Mouse (Mus musculus): ENCODE measurements at regions not wholly inside any gene's neighbourhood (a gene's known extent, or its start where the extent isn't known, plus 50 kb on each side); places are given as distances from the start of the nearest gene placed in this dataset.

GRCm38 (mm10) chr13:101427426-101428221 lies 340.4 kb downstream of the Pik3r1 start:
- whole genome bisulfite sequencing (ENCODE audit: insufficient replicate concordance): 79% methylated on average over 12 of the region's 12 CpGs
- H3K27me3 ChIP-seq (ENCODE audit: control insufficient read depth, insufficient read depth, low read length): no peaks in the 10 kb centered on the region
- no peak for ATAC-seq (replicated peaks; ENCODE audit: insufficient number of reproducible peaks, low FRiP score, low TSS enrichment)
- H3K9ac ChIP-seq (ENCODE audit: low read depth, low read length): no peak overlapping the region
- no peak overlapping the region for H3K27ac ChIP-seq (ENCODE audit: low read depth, low read length)
- H3K36me3 ChIP-seq (ENCODE audit: control insufficient read depth, insufficient read depth, low read length): no peaks in the 10 kb centered on the region
- no peak overlapping the region for H3K4me2 ChIP-seq
- no peaks in the 10 kb centered on the region for H3K9me3 ChIP-seq (replicated peaks; ENCODE audit: control insufficient read depth, low read length)
- no peaks in the 10 kb centered on the region for H3K4me1 ChIP-seq (ENCODE audit: control insufficient read depth, insufficient read depth, low read length)
- H3K4me3 ChIP-seq (ENCODE audit: low read depth, low read length): no peak overlapping the region

DNA sequence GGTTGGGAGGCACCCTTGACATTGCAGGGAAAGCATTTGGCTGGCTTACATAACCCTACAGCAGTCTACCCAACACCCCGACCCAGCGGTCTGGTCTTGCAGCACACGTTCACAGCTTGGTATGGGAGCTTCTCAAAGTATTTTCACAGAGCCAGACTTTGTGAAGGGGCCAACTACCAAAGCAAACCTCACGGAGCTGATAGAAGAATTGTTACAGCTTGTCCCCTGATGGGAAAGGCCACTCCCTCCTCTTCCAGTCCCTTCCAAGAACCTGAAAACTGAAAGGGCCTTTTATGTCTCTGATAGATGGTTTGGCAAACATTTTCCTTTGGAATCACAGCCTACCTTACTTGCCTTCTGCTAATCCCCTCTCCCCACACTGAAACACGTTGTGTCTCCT lies 341.6 kb downstream of the Pik3r1 start:
- Histone ChIP-seq H3K9me3 (replicated peaks; ENCODE audit: control insufficient read depth, low read length) (no peaks in the 10 kb centered on the region), H3K36me3 (ENCODE audit: control insufficient read depth, insufficient read depth, low read length) (no peaks in the 10 kb centered on the region), H3K9ac (ENCODE audit: low read depth, low read length) (no peak overlapping the region), H3K4me3 (ENCODE audit: low read depth, low read length) (no peak overlapping the region), H3K27me3 (ENCODE audit: control insufficient read depth, insufficient read depth, low read length) (no peaks in the 10 kb centered on the region), H3K4me1 (ENCODE audit: control insufficient read depth, insufficient read depth, low read length) (no peaks in the 10 kb centered on the region), H3K27ac (ENCODE audit: low read depth, low read length) (no peak overlapping the region), H3K4me2 (no peak overlapping the region)
- ATAC-seq (replicated peaks; ENCODE audit: insufficient number of reproducible peaks, low FRiP score, low TSS enrichment): no peak
- 55% methylated on average over 5 of the region's 5 CpGs for WGBS (ENCODE audit: insufficient replicate concordance)

GRCm38 (mm10) chr13:101422082-101422481 lies 345.9 kb downstream of the Pik3r1 start:
- Histone ChIP-seq H3K4me3 (ENCODE audit: low read depth, low read length) (no peak overlapping the region), H3K4me2 (no peak overlapping the region), H3K4me1 (ENCODE audit: control insufficient read depth, insufficient read depth, low read length) (peaks cover 3% of the 10 kb centered on the region), H3K27ac (ENCODE audit: low read depth, low read length) (no peak overlapping the region), H3K9me3 (replicated peaks; ENCODE audit: control insufficient read depth, low read length) (no peaks in the 10 kb centered on the region), H3K9ac (ENCODE audit: low read depth, low read length) (no peak overlapping the region), H3K36me3 (ENCODE audit: control insufficient read depth, insufficient read depth, low read length) (no peaks in the 10 kb centered on the region), H3K27me3 (ENCODE audit: control insufficient read depth, insufficient read depth, low read length) (no peaks in the 10 kb centered on the region)
- 23% methylated on average over 3 of the region's 3 CpGs for WGBS (ENCODE audit: insufficient replicate concordance)
- no peak for ATAC-seq (replicated peaks; ENCODE audit: insufficient number of reproducible peaks, low FRiP score, low TSS enrichment)

DNA sequence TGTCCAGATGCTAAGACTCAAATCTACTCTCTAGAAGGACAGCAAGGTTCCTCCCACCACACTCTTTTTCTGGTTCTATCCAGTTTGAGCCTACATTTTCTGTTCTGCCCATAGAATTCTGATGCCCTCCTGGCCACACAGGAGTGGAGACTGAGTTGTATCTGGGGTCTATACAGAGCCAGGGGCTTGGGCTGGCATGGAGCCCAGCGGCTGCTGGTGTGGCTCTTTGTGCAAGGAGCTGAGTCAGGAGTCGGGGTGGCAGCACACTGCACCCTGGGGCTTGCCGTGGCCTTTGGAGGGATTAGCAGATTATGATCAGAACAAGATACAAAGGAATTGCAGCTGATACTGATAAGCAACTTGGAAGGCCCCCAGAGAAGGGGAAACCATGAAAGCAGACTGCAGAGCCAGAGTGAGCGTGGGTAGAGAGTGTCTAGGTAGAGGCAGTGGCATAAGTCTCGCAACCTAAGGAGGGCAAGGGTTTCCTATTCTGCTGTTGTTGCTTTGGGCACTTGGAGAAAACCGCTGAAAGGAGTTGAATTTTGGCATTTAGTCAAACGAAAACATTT lies 348.5 kb downstream of the Pik3r1 start:
- H3K4me1 ChIP-seq (ENCODE audit: control insufficient read depth, insufficient read depth, low read length): peaks cover 3% of the 10 kb centered on the region
- no peak overlapping the region for H3K4me2 ChIP-seq
- no peaks in the 10 kb centered on the region for H3K27me3 ChIP-seq (ENCODE audit: control insufficient read depth, insufficient read depth, low read length)
- H3K27ac ChIP-seq (ENCODE audit: low read depth, low read length): no peak overlapping the region
- H3K9me3 ChIP-seq (replicated peaks; ENCODE audit: control insufficient read depth, low read length): no peaks in the 10 kb centered on the region
- ATAC-seq (replicated peaks; ENCODE audit: insufficient number of reproducible peaks, low FRiP score, low TSS enrichment): no peak
- WGBS (ENCODE audit: insufficient replicate concordance): 76% methylated on average over 7 of the region's 7 CpGs
- no peaks in the 10 kb centered on the region for H3K36me3 ChIP-seq (ENCODE audit: control insufficient read depth, insufficient read depth, low read length)
- H3K4me3 ChIP-seq (ENCODE audit: low read depth, low read length): no peak overlapping the region
- H3K9ac ChIP-seq (ENCODE audit: low read depth, low read length): no peak overlapping the region

DNA sequence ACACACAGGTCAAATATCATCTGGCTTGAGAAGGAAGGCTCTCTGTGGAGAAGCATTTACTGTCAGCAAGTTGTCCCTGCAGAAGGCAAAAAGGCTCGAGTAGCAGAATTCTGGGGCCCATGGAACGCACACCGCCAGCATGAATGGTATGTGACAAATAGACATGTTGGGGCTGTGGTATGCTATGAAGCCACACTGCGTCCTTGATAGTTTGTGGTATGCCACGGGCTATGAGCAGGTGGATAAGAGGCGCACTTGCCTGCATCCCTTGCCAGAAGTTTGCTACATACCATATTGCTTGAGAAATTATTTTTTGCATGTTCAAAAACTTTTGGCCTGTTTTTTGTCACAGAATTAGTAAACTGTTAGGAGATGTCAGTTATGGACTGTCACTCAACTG lies 349.7 kb downstream of the Pik3r1 start:
- no peaks in the 10 kb centered on the region for H3K36me3 ChIP-seq (ENCODE audit: control insufficient read depth, insufficient read depth, low read length)
- no peak overlapping the region for H3K9ac ChIP-seq (ENCODE audit: low read depth, low read length)
- no peak overlapping the region for H3K4me3 ChIP-seq (ENCODE audit: low read depth, low read length)
- H3K27ac ChIP-seq (ENCODE audit: low read depth, low read length): no peak overlapping the region
- no peak for ATAC-seq (replicated peaks; ENCODE audit: insufficient number of reproducible peaks, low FRiP score, low TSS enrichment)
- 56% methylated on average over 6 of the region's 6 CpGs for WGBS (ENCODE audit: insufficient replicate concordance)
- peak overlapping the region; percentile 6; the same call in 1 of the 2 replicates for H3K4me2 ChIP-seq
- no peaks in the 10 kb centered on the region for H3K9me3 ChIP-seq (replicated peaks; ENCODE audit: control insufficient read depth, low read length)
- peaks cover 3% of the 10 kb centered on the region for H3K4me1 ChIP-seq (ENCODE audit: control insufficient read depth, insufficient read depth, low read length)
- H3K27me3 ChIP-seq (ENCODE audit: control insufficient read depth, insufficient read depth, low read length): no peaks in the 10 kb centered on the region

- Histone ChIP-seq H3K4me1 (ENCODE audit: control insufficient read depth, insufficient read depth, low read length) (no peaks in the 10 kb centered on the region), H3K4me3 (ENCODE audit: low read depth, low read length) (no peak overlapping the region), H3K36me3 (ENCODE audit: control insufficient read depth, insufficient read depth, low read length) (no peaks in the 10 kb centered on the region), H3K27ac (ENCODE audit: low read depth, low read length) (no peak overlapping the region), H3K9me3 (replicated peaks; ENCODE audit: control insufficient read depth, low read length) (no peaks in the 10 kb centered on the region), H3K4me2 (no peak overlapping the region), H3K9ac (ENCODE audit: low read depth, low read length) (no peak overlapping the region), H3K27me3 (ENCODE audit: control insufficient read depth, insufficient read depth, low read length) (no peaks in the 10 kb centered on the region)
- WGBS (ENCODE audit: insufficient replicate concordance): 74% methylated on average over 4 of the region's 4 CpGs
- no peak for ATAC-seq (replicated peaks; ENCODE audit: insufficient number of reproducible peaks, low FRiP score, low TSS enrichment)
Measured at GRCm38 (mm10) chr13:101408885-101409284, 359.1 kb downstream of the Pik3r1 start.

DNA sequence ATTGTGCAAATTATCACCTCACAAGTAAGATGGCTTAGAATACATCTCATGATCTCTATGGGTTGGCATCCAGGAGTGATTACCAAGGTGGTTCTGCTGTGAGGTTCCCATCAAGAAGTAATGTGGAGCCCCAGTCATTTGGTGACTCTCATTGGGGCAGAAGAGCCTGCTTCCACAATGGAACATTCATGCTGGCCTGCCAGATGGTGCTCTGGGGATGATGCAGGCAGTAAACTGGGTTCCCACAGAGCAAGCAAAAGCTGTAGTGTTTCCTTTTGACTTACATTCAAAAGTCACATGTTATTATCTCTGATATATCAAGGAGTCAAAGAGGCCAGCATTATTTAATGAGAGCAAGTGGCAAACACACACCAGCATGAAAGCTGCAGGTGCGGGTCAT lies 360.4 kb downstream of the Pik3r1 start:
- H3K36me3 ChIP-seq (ENCODE audit: control insufficient read depth, insufficient read depth, low read length): no peaks in the 10 kb centered on the region
- no peak overlapping the region for H3K4me3 ChIP-seq (ENCODE audit: low read depth, low read length)
- no peak overlapping the region for H3K27ac ChIP-seq (ENCODE audit: low read depth, low read length)
- no peaks in the 10 kb centered on the region for H3K4me1 ChIP-seq (ENCODE audit: control insufficient read depth, insufficient read depth, low read length)
- no peaks in the 10 kb centered on the region for H3K9me3 ChIP-seq (replicated peaks; ENCODE audit: control insufficient read depth, low read length)
- WGBS (ENCODE audit: insufficient replicate concordance): 84% methylated on average over 1 of the region's 1 CpGs
- no peaks in the 10 kb centered on the region for H3K27me3 ChIP-seq (ENCODE audit: control insufficient read depth, insufficient read depth, low read length)
- H3K9ac ChIP-seq (ENCODE audit: low read depth, low read length): no peak overlapping the region
- no peak overlapping the region for H3K4me2 ChIP-seq
- ATAC-seq (replicated peaks; ENCODE audit: insufficient number of reproducible peaks, low FRiP score, low TSS enrichment): no peak

DNA sequence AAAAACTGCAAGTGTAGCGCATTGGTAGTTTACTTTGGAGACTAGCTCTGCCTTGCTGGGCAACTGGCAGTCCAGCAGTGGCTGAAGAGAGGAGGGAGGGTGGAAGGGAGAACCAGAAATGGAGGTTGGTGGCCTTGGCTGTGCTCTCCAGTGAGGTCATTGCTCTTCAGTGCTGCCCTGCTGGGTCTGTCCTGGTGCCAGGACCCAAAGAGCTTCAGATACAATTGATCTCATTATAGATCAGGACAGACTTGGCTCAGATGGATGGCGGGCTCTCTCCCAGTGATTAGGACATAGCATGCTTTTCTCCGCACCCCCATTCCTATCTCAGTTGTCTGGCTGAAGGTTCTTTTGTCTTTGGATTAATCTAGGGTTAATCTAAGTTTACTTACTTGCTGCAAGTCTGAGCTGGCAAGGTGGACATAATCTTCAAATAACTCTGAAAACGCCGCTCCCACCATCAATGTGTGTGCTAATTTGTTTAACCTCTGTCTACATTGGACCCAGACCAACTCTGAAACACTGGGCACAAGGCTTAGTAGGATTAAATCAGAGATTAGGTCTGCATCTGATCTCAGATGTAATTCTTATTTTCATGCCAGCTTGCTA lies 394.3 kb downstream of the Pik3r1 start:
- 85% methylated on average over 5 of the region's 5 CpGs for WGBS (ENCODE audit: insufficient replicate concordance)
- Histone ChIP-seq H3K4me2 (no peak overlapping the region), H3K4me1 (ENCODE audit: control insufficient read depth, insufficient read depth, low read length) (no peaks in the 10 kb centered on the region), H3K4me3 (ENCODE audit: low read depth, low read length) (no peak overlapping the region), H3K27ac (ENCODE audit: low read depth, low read length) (no peak overlapping the region), H3K36me3 (ENCODE audit: control insufficient read depth, insufficient read depth, low read length) (no peaks in the 10 kb centered on the region), H3K9me3 (replicated peaks; ENCODE audit: control insufficient read depth, low read length) (no peaks in the 10 kb centered on the region), H3K9ac (ENCODE audit: low read depth, low read length) (no peak overlapping the region), H3K27me3 (ENCODE audit: control insufficient read depth, insufficient read depth, low read length) (no peaks in the 10 kb centered on the region)
- no peak for ATAC-seq (replicated peaks; ENCODE audit: insufficient number of reproducible peaks, low FRiP score, low TSS enrichment)
